Mouse (Mus musculus) MEL (cell line): ENCODE data around the gene Usp40. TPM values are rescaled to one million over a fixed set of nuclear protein-coding genes. Genes with fewer than 3 reads are reported as not detected.

Source experiments
- DNase-seq: peaks from one replicate; pipeline ENCODE4 v3.0.0; 2011; ENCODE audit warnings: low read depth, low spot score
- H3K27ac ChIP-seq: 2 replicates; pipeline ENCODE4 v1.5.1; 2012; ENCODE audit warnings: low read depth, mild to moderate bottlenecking, control low read depth, low read length, moderate library complexity; ENCODE audit not compliant: control insufficient read depth
- H3K27me3 ChIP-seq, 2 experiments: fragments of 150-350 bp in 1 of 2; sonication (generic) in 1 of 2; 2 replicates each; pipeline ENCODE4 v1.6.1; 2012; ENCODE audit warnings: low read length in 2 of 2, mild to moderate bottlenecking in 2 of 2, improper control_type of control experiment in 1 of 2, moderate library complexity in 1 of 2; ENCODE audit not compliant: insufficient read depth in 2 of 2, control insufficient read depth in 1 of 2
- H3K36me3 ChIP-seq, 2 experiments: 2 replicates each; pipeline ENCODE4 v1.6.1; 2012 to 2014; ENCODE audit warnings: low read length in 2 of 2, improper control_type of control experiment in 1 of 2, inconsistent platforms in 1 of 2, mild to moderate bottlenecking in 1 of 2; ENCODE audit not compliant: insufficient read depth in 2 of 2, control insufficient read depth in 1 of 2
- H3K4me1 ChIP-seq, 2 experiments: fragments of 150-350 bp in 1 of 2; sonication (generic) in 1 of 2; 2 replicates each; pipeline ENCODE4 v1.6.1; 2012; ENCODE audit warnings: low read length in 2 of 2, improper control_type of control experiment in 1 of 2, mild to moderate bottlenecking in 1 of 2; ENCODE audit not compliant: insufficient read depth in 2 of 2, control insufficient read depth in 1 of 2
- H3K4me3 ChIP-seq, 2 experiments: fragments of 150-350 bp in 1 of 2; sonication (generic) in 1 of 2; 2 replicates each; pipeline ENCODE4 v1.5.1; 2012; ENCODE audit warnings: low read depth in 2 of 2, low read length in 2 of 2, mild to moderate bottlenecking in 2 of 2, moderate library complexity in 2 of 2, control low read depth in 1 of 2, improper control_type of control experiment in 1 of 2; ENCODE audit not compliant: control insufficient read depth in 1 of 2, insufficient read depth in 1 of 2
- H3K79me2 ChIP-seq: 2 replicates; pipeline ENCODE4 v1.6.1; 2012; ENCODE audit warnings: mild to moderate bottlenecking, low read length, moderate library complexity; ENCODE audit not compliant: control insufficient read depth, poor library complexity, insufficient read depth
- H3K9ac ChIP-seq: 2 replicates; pipeline ENCODE4 v1.6.1; 2012; ENCODE audit warnings: low read depth, mild to moderate bottlenecking, control low read depth, low read length, moderate library complexity; ENCODE audit not compliant: control insufficient read depth, poor library complexity, severe bottlenecking
- H3K9me3 ChIP-seq: fragments of 150-350 bp; sonication (generic); replicated peaks from 2 replicates; pipeline ENCODE4 v1.6.1; 2012; ENCODE audit warnings: mild to moderate bottlenecking, low read length, improper control_type of control experiment, moderate library complexity; ENCODE audit not compliant: insufficient read depth
- BHLHE40 ChIP-seq: IDR thresholded peaks from 2 replicates; pipeline ENCODE4 v1.6.1; 2012; ENCODE audit warnings: low read depth, mild to moderate bottlenecking, inconsistent platforms, low read length, improper control_type of control experiment, borderline replicate concordance
- CHD2 ChIP-seq: IDR thresholded peaks from 2 replicates; pipeline ENCODE4 v1.6.1; 2011; ENCODE audit warnings: low read length, improper control_type of control experiment
- E2F4 ChIP-seq: IDR thresholded peaks from 2 replicates; pipeline ENCODE4 v1.6.1; 2011; ENCODE audit warnings: low read depth, low read length, improper control_type of control experiment, borderline replicate concordance
- ELF1 ChIP-seq: IDR thresholded peaks from 2 replicates; pipeline ENCODE4 v1.6.1; 2014; ENCODE audit warnings: low read depth, mild to moderate bottlenecking, inconsistent platforms, low read length, improper control_type of control experiment, moderate library complexity
- ETS1 ChIP-seq: IDR thresholded peaks from 2 replicates; pipeline ENCODE4 v1.6.1; 2012; ENCODE audit warnings: low read depth, mild to moderate bottlenecking, inconsistent platforms, low read length, improper control_type of control experiment, moderate library complexity
- GABPA ChIP-seq: IDR thresholded peaks from 2 replicates; pipeline ENCODE4 v1.6.1; 2012; ENCODE audit warnings: low read depth, mild to moderate bottlenecking, inconsistent platforms, low read length, improper control_type of control experiment, moderate library complexity
- GATA1 ChIP-seq: IDR thresholded peaks from 2 replicates; pipeline ENCODE4 v1.6.1; 2011; ENCODE audit warnings: low read depth, low read length, improper control_type of control experiment
- HCFC1 ChIP-seq: IDR thresholded peaks from 2 replicates; pipeline ENCODE4 v1.6.1; 2012; ENCODE audit warnings: low read depth, mild to moderate bottlenecking, inconsistent platforms, low read length, improper control_type of control experiment, moderate library complexity
- JUND ChIP-seq: IDR thresholded peaks from 2 replicates; pipeline ENCODE4 v1.6.1; 2011; ENCODE audit warnings: low read depth, mild to moderate bottlenecking, improper control_type of control experiment, low read length
- KAT2A ChIP-seq: conservative IDR thresholded peaks from 2 replicates; pipeline ENCODE4 v1.6.1; 2012; ENCODE audit warnings: low read depth, low read length, improper control_type of control experiment, inconsistent platforms
- MAFK ChIP-seq: IDR thresholded peaks from 2 replicates; pipeline ENCODE4 v1.6.1; 2011; ENCODE audit warnings: low read depth, mild to moderate bottlenecking, low read length, improper control_type of control experiment, borderline replicate concordance
- MEF2A ChIP-seq: IDR thresholded peaks from 2 replicates; pipeline ENCODE4 v1.6.1; 2014; ENCODE audit warnings: low read depth, mild to moderate bottlenecking, inconsistent platforms, low read length, improper control_type of control experiment; ENCODE audit not compliant: poor library complexity, insufficient replicate concordance, severe bottlenecking; ENCODE audit errors: extremely low read depth
- MXI1 ChIP-seq: IDR thresholded peaks from 2 replicates; pipeline ENCODE4 v1.6.1; 2011; ENCODE audit warnings: mild to moderate bottlenecking, low read depth, low read length, improper control_type of control experiment
- MYB ChIP-seq: IDR thresholded peaks from 2 replicates; pipeline ENCODE4 v1.6.1; 2011; ENCODE audit warnings: mild to moderate bottlenecking, low read depth, low read length, improper control_type of control experiment
- NRF1 ChIP-seq: IDR thresholded peaks from 2 replicates; pipeline ENCODE4 v1.6.1; 2014; ENCODE audit warnings: low read depth, mild to moderate bottlenecking, inconsistent platforms, low read length, improper control_type of control experiment, moderate library complexity; ENCODE audit not compliant: poor library complexity, insufficient read depth, severe bottlenecking
- POLR2AphosphoS2 ChIP-seq: IDR thresholded peaks from 2 replicates; pipeline ENCODE4 v1.6.1; 2011; ENCODE audit warnings: low read length, improper control_type of control experiment
- RAD21 ChIP-seq: IDR thresholded peaks from 2 replicates; pipeline ENCODE4 v1.6.1; 2011; ENCODE audit warnings: mild to moderate bottlenecking, low read depth, low read length, improper control_type of control experiment
- RCOR1 ChIP-seq: IDR thresholded peaks from 2 replicates; pipeline ENCODE4 v1.6.1; 2012; ENCODE audit warnings: low read depth, mild to moderate bottlenecking, inconsistent platforms, low read length, improper control_type of control experiment
- TBP ChIP-seq: IDR thresholded peaks from 2 replicates; pipeline ENCODE4 v1.8.0; 2011; ENCODE audit warnings: low read depth, low read length, improper control_type of control experiment
- TCF12 ChIP-seq: IDR thresholded peaks from 2 replicates; pipeline ENCODE4 v1.6.1; 2014; ENCODE audit warnings: low read depth, mild to moderate bottlenecking, inconsistent platforms, low read length, improper control_type of control experiment, moderate library complexity
- UBTF ChIP-seq: IDR thresholded peaks from 2 replicates; pipeline ENCODE4 v1.6.1; 2012; ENCODE audit warnings: low read depth, mild to moderate bottlenecking, inconsistent platforms, low read length, improper control_type of control experiment, moderate library complexity, borderline replicate concordance; ENCODE audit not compliant: insufficient read depth
- USF2 ChIP-seq, 2 experiments: IDR thresholded peaks; 2 replicates each; pipeline ENCODE4 v1.6.1; 2011 to 2012; ENCODE audit warnings: improper control_type of control experiment in 2 of 2, low read length in 2 of 2, borderline replicate concordance in 1 of 2, inconsistent platforms in 1 of 2, low read depth in 1 of 2, mild to moderate bottlenecking in 1 of 2; ENCODE audit not compliant: insufficient read depth in 1 of 2
- ZC3H11A ChIP-seq: IDR thresholded peaks from 2 replicates; pipeline ENCODE4 v1.6.1; 2012; ENCODE audit warnings: low read depth, mild to moderate bottlenecking, inconsistent platforms, low read length, improper control_type of control experiment
- ZMIZ1 ChIP-seq: IDR thresholded peaks from 2 replicates; pipeline ENCODE4 v1.6.1; 2012; ENCODE audit warnings: low read depth, mild to moderate bottlenecking, inconsistent platforms, low read length, improper control_type of control experiment, moderate library complexity
- ZNF384 ChIP-seq: IDR thresholded peaks from 2 replicates; pipeline ENCODE4 v1.6.1; 2012; ENCODE audit warnings: low read depth, mild to moderate bottlenecking, inconsistent platforms, low read length, improper control_type of control experiment
- polyA plus RNA-seq, 2 experiments: library from polyadenylated mRNA; stranded (reverse) in 1 of 2; unstranded in 1 of 2; fragments of >175 nt in 1 of 2; fragments of >200 nt in 1 of 2; gene quantifications; 2 replicates each; pipeline versions ENCODE4 v1.2.1 to v1.2.4; 2012; ENCODE audit warnings: low replicate concordance in 2 of 2, low read depth in 1 of 2; ENCODE audit not compliant: insufficient read length in 2 of 2, insufficient read depth in 1 of 2, missing spikeins in 1 of 2
- total RNA-seq: library from RNA; depleted of rRNA; stranded (reverse); fragments of 300-350 nt; gene quantifications from 2 replicates; pipeline ENCODE4 v1.2.3, GENCODE M21; 2012

Usp40 gene
- total and polyA plus RNA-seq, 3 experiments: 8.9 to 10.1 TPM; not detected in 1

- no peak for TF ChIP-seq POLR2AphosphoS2
- TF ChIP-seq E2F4: no peak
- TF ChIP-seq GATA1: no peak
- TF ChIP-seq MXI1: no peak
- no peak for TF ChIP-seq MEF2A
- no peak for TF ChIP-seq RCOR1
- TF ChIP-seq TBP: no peak
- TF ChIP-seq ZC3H11A: no peak
- TF ChIP-seq CHD2: no peak
- TF ChIP-seq ETS1: no peak
- TF ChIP-seq ZMIZ1: no peak
- TF ChIP-seq USF2 (IDR thresholded peaks at IDR 0.05; ENCODE audit: borderline replicate concordance in 1 of 2, insufficient read depth in 1 of 2, low read depth in 1 of 2, low read length in 2 of 2): no peak
- TF ChIP-seq BHLHE40: no peak
- TF ChIP-seq KAT2A: no peak
- TF ChIP-seq NRF1: no peak
- no peak for TF ChIP-seq UBTF
- TF ChIP-seq GABPA: no peak
- TF ChIP-seq MYB: no peak
- TF ChIP-seq ELF1: no peak
- TF ChIP-seq RAD21: no peak
- Histone ChIP-seq H3K79me2 (no peaks in the 10 kb centered on the region), H3K27ac (no peak overlapping the region), H3K36me3 (peaks cover 2 to 7% of the 10 kb centered on the region in 2 experiments), H3K27me3 (no peaks in the 10 kb centered on the region), H3K4me3 (no peak overlapping the region), H3K9me3 (no peaks in the 10 kb centered on the region), H3K4me1 (peaks cover 0 to 8% of the 10 kb centered on the region in 2 experiments; a peak in 2 of 4 replicates), H3K9ac (no peak overlapping the region)
- DNase-seq: no peak
These were observed 78.6 kb downstream of the Usp40 start for GRCm38 (mm10) chr1:87929730-87930129.

- no peaks in the 10 kb centered on the region for H3K27me3 ChIP-seq
- no peak for TF ChIP-seq TCF12
- TF ChIP-seq HCFC1: no peak
- TF ChIP-seq ZNF384: no peak
- no peak for TF ChIP-seq MYB
- TF ChIP-seq RAD21: no peak
- no peak for TF ChIP-seq JUND
- no peak for TF ChIP-seq MAFK
- H3K4me1 ChIP-seq: no peaks in the 10 kb centered on the region
- H3K27ac ChIP-seq: no peak overlapping the region
- H3K79me2 ChIP-seq: no peaks in the 10 kb centered on the region
- DNase-seq: no peak
- H3K9ac ChIP-seq: no peak overlapping the region
- H3K36me3 ChIP-seq: peaks cover 0 to 4% of the 10 kb centered on the region in 2 experiments; a peak in 2 of 4 replicates
- no peak overlapping the region for H3K4me3 ChIP-seq
- H3K9me3 ChIP-seq: no peaks in the 10 kb centered on the region
These were observed 83.5 kb downstream of the Usp40 start for GRCm38 (mm10) chr1:87924888-87925287.
